Mouse (Mus musculus): ENCODE data around the gene Stt3a.
A peak's percentile ranks its signal among the peaks of the same experiment; 100 is the strongest.

The Stt3a gene

GRCm38 (mm10) chr9:36767203-36768143, at the start of gene Stt3a:
Stt3a (minus strand) TSS chr9:36767679.
- peak; percentile 100 for DNase-seq

GRCm38 (mm10) chr9:36814486-36814885, 47.0 kb upstream of the Stt3a start:
- DNase-seq, result no peak

- DNase-seq, result no peak
Measured at GRCm38 (mm10) chr9:36808126-36808785, 40.8 kb upstream of the Stt3a start.

- DNase-seq, result no peak
Measured at GRCm38 (mm10) chr9:36805256-36805975, 37.9 kb upstream of the Stt3a start.

- no peak for DNase-seq
Measured at GRCm38 (mm10) chr9:36803926-36804325, 36.4 kb upstream of the Stt3a start.

- DNase-seq, result no peak
Measured at GRCm38 (mm10) chr9:36803386-36803785, 35.9 kb upstream of the Stt3a start.

GRCm38 (mm10) chr9:36802951-36803350, 35.5 kb upstream of the Stt3a start:
- DNase-seq, result no peak

- DNase-seq, result no peak
Measured at GRCm38 (mm10) chr9:36801961-36802360, 34.5 kb upstream of the Stt3a start.

- DNase-seq, result peak; percentile 98
Measured at GRCm38 (mm10) chr9:36796781-36797555, 29.5 kb upstream of the Stt3a start, which contains the start of gene Ei24. Ei24 (minus strand) TSS chr9:36797393.

- DNase-seq, result no peak
Measured at GRCm38 (mm10) chr9:36796224-36796623, 28.7 kb upstream of the Stt3a start.

- no peak for DNase-seq
Measured at GRCm38 (mm10) chr9:36795556-36795955, 28.1 kb upstream of the Stt3a start.

GRCm38 (mm10) chr9:36794487-36794886, 27.0 kb upstream of the Stt3a start:
- no peak for DNase-seq

- no peak for DNase-seq
Measured at GRCm38 (mm10) chr9:36792191-36792590, 24.7 kb upstream of the Stt3a start.

GRCm38 (mm10) chr9:36783921-36784320, 16.4 kb upstream of the Stt3a start:
- DNase-seq, result no peak

GRCm38 (mm10) chr9:36769048-36769413, 1.6 kb upstream of the Stt3a start:
- no peak for DNase-seq

- DNase-seq, result peak; percentile 62
Measured at GRCm38 (mm10) chr9:36768156-36769047, 923 bp upstream of the Stt3a start.

GRCm38 (mm10) chr9:36764378-36764777, 3.1 kb downstream of the Stt3a start:
- DNase-seq, result no peak

GRCm38 (mm10) chr9:36727034-36727755, 40.3 kb downstream of the Stt3a start, which contains the start of gene Chek1:
Chek1 (minus strand) TSS chr9:36727065.
- DNase-seq, result no peak

GRCm38 (mm10) chr9:36726131-36727033, 41.1 kb downstream of the Stt3a start:
- peak; percentile 94 for DNase-seq

Data from kidney, postnatal 10 days (tissue).